Mouse (Mus musculus): ENCODE measurements around the gene Atp6v1a.

DNA sequence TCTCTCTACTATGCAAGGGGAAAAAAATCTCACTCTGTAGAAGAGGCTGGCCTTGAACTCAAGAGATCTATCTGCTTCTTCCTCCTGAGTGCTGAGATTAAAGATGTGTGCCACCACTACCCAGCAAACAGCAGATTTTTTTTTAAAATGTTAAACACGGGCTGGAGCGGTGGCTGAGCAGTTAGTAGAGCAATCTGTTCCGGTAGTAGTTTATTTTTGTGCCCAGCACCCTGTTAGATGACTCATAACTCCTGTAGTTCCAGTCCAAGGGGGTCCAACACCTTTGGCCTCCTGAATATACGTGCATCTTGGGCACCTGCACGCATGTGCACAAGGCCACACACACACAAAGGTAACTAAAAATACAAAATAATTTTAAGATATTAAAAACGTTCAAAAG lies 16.9 kb downstream of the Atp6v1a start:
- TF ChIP-seq MAZ (IDR thresholded peaks at IDR 0.05; ENCODE audit: low read depth, low read length) (no peak), MEF2A (IDR thresholded peaks at IDR 0.05; ENCODE audit: borderline replicate concordance, low read depth, low read length) (no peak), EP300 (IDR thresholded peaks at IDR 0.05; ENCODE audit: low read length) (no peak), POLR2A (IDR thresholded peaks at IDR 0.05; ENCODE audit: low read depth, low read length) (no peak), NRF1 (IDR thresholded peaks at IDR 0.05; ENCODE audit: low read depth, low read length) (no peak), CTCF (conservative IDR thresholded peaks at IDR 0.05 in 1 of 2, IDR thresholded peaks at IDR 0.05 in 1 of 2; ENCODE audit: low read depth in 2 of 2, low read length in 2 of 2) (no peak), POLR2AphosphoS2 (IDR thresholded peaks at IDR 0.05; ENCODE audit: low read depth, low read length) (no peak), KAT2A (IDR thresholded peaks at IDR 0.05; ENCODE audit: insufficient replicate concordance, low read length) (no peak), MAFK (IDR thresholded peaks at IDR 0.05; ENCODE audit: insufficient replicate concordance, low read length) (no peak), RAD21 (IDR thresholded peaks at IDR 0.05; ENCODE audit: low read depth, low read length) (no peak), ZKSCAN1 (IDR thresholded peaks at IDR 0.05; ENCODE audit: borderline replicate concordance, low read depth, low read length) (no peak), E2F4 (IDR thresholded peaks at IDR 0.05; ENCODE audit: insufficient replicate concordance, low read depth, low read length) (no peak)
